Mouse (Mus musculus) lung, embryonic 14.5 days (tissue): ENCODE data around the gene Phkb. TPM values are rescaled to one million over a fixed set of nuclear protein-coding genes. Genes with fewer than 3 reads are reported as not detected.
"Not testable (repeated sequence)": the region's sequence is repeated elsewhere in the genome, so short reads cannot be mapped to it uniquely, and the experiment has no call there.

Source experiments
- ATAC-seq: fragments of 200-750 bp; cut with Nextera tagmentation; 2 replicates; pipeline ENCODE4 v1.8.0; 2017; ENCODE audit warnings: mild to moderate bottlenecking, moderate TSS enrichment, moderate library complexity; ENCODE audit not compliant: insufficient read depth
- DNase-seq: peaks from one replicate; pipeline ENCODE4 v3.0.0-alpha.2; 2015
- H3K27ac ChIP-seq: fragments of 300-500 bp; sonication (generic); 2 replicates; pipeline ENCODE4 v1.5.1; 2014; ENCODE audit warnings: low read depth, mild to moderate bottlenecking, moderate library complexity
- H3K27me3 ChIP-seq: fragments of 300-500 bp; sonication (generic); 2 replicates; pipeline ENCODE4 v1.6.1; 2014; ENCODE audit warnings: low read length, control low read depth; ENCODE audit not compliant: insufficient read depth
- H3K36me3 ChIP-seq: fragments of 300-500 bp; sonication (generic); 2 replicates; pipeline ENCODE4 v1.6.1; 2014; ENCODE audit warnings: control low read depth; ENCODE audit not compliant: insufficient read depth
- H3K4me1 ChIP-seq: fragments of 300-500 bp; sonication (generic); 2 replicates; pipeline ENCODE4 v1.6.1; 2014; ENCODE audit warnings: antibody characterized with exemption, control low read depth; ENCODE audit not compliant: insufficient read depth
- H3K4me2 ChIP-seq: fragments of 300-500 bp; sonication (generic); 2 replicates; pipeline ENCODE4 v1.6.1; 2014; ENCODE audit warnings: mild to moderate bottlenecking
- H3K4me3 ChIP-seq: fragments of 300-500 bp; sonication (generic); 2 replicates; pipeline ENCODE4 v1.5.1; 2014; ENCODE audit warnings: low read depth, low read length
- H3K9ac ChIP-seq: fragments of 300-500 bp; sonication (generic); 2 replicates; pipeline ENCODE4 v1.6.1; 2014
- H3K9me3 ChIP-seq: fragments of 300-500 bp; sonication (generic); 2 replicates; pipeline ENCODE4 v1.6.1; 2016; ENCODE audit warnings: low read depth, low read length, control low read depth
- CTCF ChIP-seq: IDR thresholded peaks from 2 replicates; pipeline ENCODE4 v1.5.1; 2016; ENCODE audit warnings: antibody characterized with exemption, low read depth
- whole genome bisulfite sequencing: fragments of 180-500 bp; shearing (Covaris S2); extraction: QIAGEN DNeasy Blood & Tissue Kit; methylation state at CpG from one replicate; pipeline ENCODE4 v1.1.7; 2014; 5-methylcytosine and 5-hydroxymethylcytosine counted together
- polyA plus RNA-seq: library from polyadenylated mRNA; unstranded; fragments of >200 nt; fragmentation: Nextera tagmentation; extraction: Ambion mirVana; gene quantifications from 2 replicates; pipeline ENCODE4 v1.2.1, GENCODE M21; 2014

Gene Phkb
- polyA plus RNA-seq: 47.9 and 49.6 TPM in 2 replicates

- Histone ChIP-seq H3K27me3 (no peaks in the 10 kb centered on the region), H3K4me3 (peak within 1 kb of the TSS; percentile 88), H3K36me3 (peaks cover 6% of the 10 kb centered on the region; the same call in 1 of the 2 replicates), H3K27ac (peak within 1 kb of the TSS; percentile 97), H3K4me2 (peak within 1 kb of the TSS; percentile 67), H3K4me1 (peaks cover 8% of the 10 kb centered on the region; the same call in 1 of the 2 replicates), H3K9ac (peak within 1 kb of the TSS; percentile 91), H3K9me3 (no peaks in the 10 kb centered on the region)
- under 1% methylated on average over 52 of the region's 54 CpGs for WGBS
- TF ChIP-seq CTCF: peak; percentile 14; the same call in 1 of the 2 replicates
- peak; percentile 98 for ATAC-seq
- peak; percentile 91 for DNase-seq
These were observed at the start of gene Phkb, which contains the start of gene Itfg1 for GRCm38 (mm10) chr8:85840657-85841488. TSS of gene Phkb (plus strand) at chr8:85840959. TSS of gene Itfg1 (minus strand) at chr8:85840921.

GRCm38 (mm10) chr8:85796392-85796791 is 44.4 kb upstream of the Phkb start:
- 89% methylated on average over 1 of the region's 1 CpGs for WGBS
- H3K4me2 ChIP-seq, H3K4me1 ChIP-seq, H3K4me3 ChIP-seq, H3K36me3 ChIP-seq, ATAC-seq, H3K9ac ChIP-seq, H3K9me3 ChIP-seq, H3K27ac ChIP-seq, DNase-seq, H3K27me3 ChIP-seq: not testable (repeated sequence)

- H3K36me3 ChIP-seq: peaks cover 8% of the 10 kb centered on the region; the same call in 1 of the 2 replicates
- no peak for ATAC-seq
- no peak for TF ChIP-seq CTCF
- no peak overlapping the region for H3K4me3 ChIP-seq
- H3K9ac ChIP-seq: no peak overlapping the region
- WGBS: 81% methylated on average over 1 of the region's 1 CpGs
- no peaks in the 10 kb centered on the region for H3K4me1 ChIP-seq
- H3K27me3 ChIP-seq: no peaks in the 10 kb centered on the region
- no peak overlapping the region for H3K4me2 ChIP-seq
- H3K9me3 ChIP-seq: no peaks in the 10 kb centered on the region
- H3K27ac ChIP-seq: no peak overlapping the region
- no peak for DNase-seq
These were observed 40.6 kb upstream of the Phkb start for GRCm38 (mm10) chr8:85800164-85800563.

DNA sequence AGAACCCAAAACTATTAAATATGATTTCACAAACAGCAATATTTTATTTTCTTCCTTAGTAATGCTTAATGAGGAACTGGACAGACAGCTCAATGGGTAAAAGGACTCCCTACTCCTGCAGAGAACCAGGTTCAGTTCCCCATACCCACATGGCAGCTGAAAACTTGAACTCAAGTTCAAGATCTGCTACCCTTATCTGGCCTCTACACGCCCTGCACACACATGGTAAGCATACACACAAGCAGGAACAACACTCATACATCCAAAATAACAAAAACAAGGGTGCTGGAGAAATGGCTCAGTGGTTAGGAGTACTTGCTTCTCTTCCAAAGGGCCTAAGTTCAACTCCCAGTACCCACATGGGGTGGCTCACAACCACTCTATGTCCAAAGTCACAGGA is 39.4 kb upstream of the Phkb start:
- Histone ChIP-seq H3K36me3 (peaks cover 10% of the 10 kb centered on the region; the same call in 1 of the 2 replicates), H3K27me3 (no peaks in the 10 kb centered on the region), H3K4me2 (no peak overlapping the region), H3K27ac (no peak overlapping the region), H3K9me3 (no peaks in the 10 kb centered on the region), H3K4me1 (no peaks in the 10 kb centered on the region), H3K9ac (no peak overlapping the region), H3K4me3 (no peak overlapping the region)
- ATAC-seq (no peak), DNase-seq (no peak)
- WGBS: 84% methylated on average over 1 of the region's 1 CpGs
- no peak for TF ChIP-seq CTCF

- no peak overlapping the region for H3K9ac ChIP-seq
- H3K27ac ChIP-seq: no peak overlapping the region
- no peaks in the 10 kb centered on the region for H3K9me3 ChIP-seq
- H3K4me2 ChIP-seq: no peak overlapping the region
- no peaks in the 10 kb centered on the region for H3K4me1 ChIP-seq
- H3K36me3 ChIP-seq: no peaks in the 10 kb centered on the region
- H3K4me3 ChIP-seq: no peak overlapping the region
- TF ChIP-seq CTCF: no peak
- DNase-seq (no peak), ATAC-seq (no peak)
- no peaks in the 10 kb centered on the region for H3K27me3 ChIP-seq
These were observed 27.1 kb upstream of the Phkb start for GRCm38 (mm10) chr8:85813621-85814020.

DNA sequence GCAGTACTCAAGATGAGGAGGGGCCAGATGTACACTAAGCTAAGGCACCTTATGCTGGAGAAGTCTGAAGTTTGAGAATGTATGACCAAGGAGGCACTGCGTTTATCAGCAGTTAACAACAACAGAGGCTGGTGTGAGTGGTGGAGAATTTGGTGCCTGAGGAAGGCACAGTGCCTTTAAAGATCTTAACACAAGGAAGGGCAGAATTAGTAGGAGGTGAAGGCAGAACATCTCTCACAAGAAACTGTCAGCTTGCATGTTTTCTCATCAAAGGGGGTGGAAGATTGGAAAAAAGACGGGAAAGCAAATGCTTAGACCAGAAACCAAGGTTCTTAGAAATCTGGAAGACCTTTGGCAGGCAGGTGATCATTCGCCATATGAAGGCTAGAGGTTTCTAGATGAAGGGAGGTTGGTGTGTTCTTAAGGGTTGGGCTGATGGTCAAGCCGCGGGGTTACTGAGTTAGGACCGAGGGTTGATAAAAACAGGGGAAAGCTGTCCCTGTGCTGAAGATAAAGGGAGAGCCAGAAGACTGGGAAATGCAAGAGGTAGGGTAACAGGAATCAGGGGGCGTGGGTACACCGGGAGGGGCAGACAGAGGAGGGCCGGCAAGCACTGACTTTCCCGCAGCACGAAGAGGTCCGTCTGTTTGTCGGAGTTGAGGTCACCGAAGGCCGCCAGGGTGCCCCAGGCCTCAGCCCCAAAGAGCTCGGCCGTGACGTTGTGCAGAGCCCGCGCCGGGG is 673 bp upstream of the Phkb start:
- Histone ChIP-seq H3K27ac (peak overlapping the region; percentile 97), H3K9ac (peak overlapping the region; percentile 91), H3K9me3 (no peaks in the 10 kb centered on the region), H3K4me3 (peak overlapping the region; percentile 88), H3K27me3 (no peaks in the 10 kb centered on the region), H3K4me1 (peaks cover 8% of the 10 kb centered on the region; the same call in 1 of the 2 replicates), H3K36me3 (peaks cover 12% of the 10 kb centered on the region; the same call in 1 of the 2 replicates), H3K4me2 (peak overlapping the region; percentile 67)
- DNase-seq: no peak
- no peak for TF ChIP-seq CTCF
- WGBS: under 1% methylated on average over 21 of the region's 21 CpGs
- ATAC-seq: no peak; the same call in 1 of the 2 replicates

- Histone ChIP-seq H3K36me3 (0 out of 2 replicates have a peak, but pooled peaks cover 4% of the 10 kb centered on the region), H3K27me3 (no peaks in the 10 kb centered on the region), H3K27ac (no peak overlapping the region), H3K4me3 (peak overlapping the region; percentile 88), H3K4me2 (peak overlapping the region; percentile 67), H3K9me3 (no peaks in the 10 kb centered on the region), H3K9ac (peak overlapping the region; percentile 91), H3K4me1 (peaks cover 8% of the 10 kb centered on the region; the same call in 1 of the 2 replicates)
- DNase-seq: peak; percentile 29
- ATAC-seq: no peak
- no peak for TF ChIP-seq CTCF
- WGBS: 5% methylated on average over 4 of the region's 4 CpGs
These were observed 683 bp downstream of the Phkb start for GRCm38 (mm10) chr8:85841489-85841795.
